Mouse (Mus musculus): ENCODE results near the gene Rprd1b. TPM values are rescaled to one million over a fixed set of nuclear protein-coding genes. Genes with fewer than 3 reads are reported as not detected.
A peak's percentile ranks its signal among the peaks of the same experiment; 100 is the strongest.

Gene Rprd1b
- polyA plus RNA-seq, 1 experiment from 2014 or later, result 43.1 TPM

DNA sequence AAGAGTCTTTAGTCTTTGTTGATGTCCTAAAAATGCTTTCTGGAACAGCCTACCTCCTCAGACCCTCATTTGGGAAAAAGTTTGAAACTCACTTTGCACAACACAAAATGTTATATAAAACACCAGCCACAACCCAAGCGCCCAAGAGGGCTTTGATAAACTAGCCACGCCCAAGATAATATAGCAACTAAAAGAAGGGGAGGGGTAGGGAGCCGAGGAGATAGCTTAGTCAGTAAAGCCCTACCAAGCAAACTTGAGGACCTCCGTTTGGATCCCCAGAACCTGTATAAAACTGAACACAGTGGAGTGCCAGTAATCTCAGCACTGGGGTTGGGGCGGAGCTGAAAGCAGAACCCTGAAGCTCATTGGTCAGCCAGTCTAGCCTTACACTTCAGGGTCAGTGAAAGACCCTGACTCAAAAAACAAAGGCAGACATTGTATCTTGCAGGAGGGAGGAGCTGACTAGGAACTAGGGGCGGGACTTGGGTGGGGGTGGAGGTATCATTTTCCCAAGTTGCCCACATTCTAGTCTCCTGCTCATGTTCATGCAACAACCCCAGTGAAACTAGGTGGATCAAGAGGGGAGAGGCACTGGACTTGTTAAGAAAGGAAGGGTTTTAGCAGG lies 124.5 kb downstream of the Rprd1b start:
- H3K36me3 ChIP-seq (ENCODE audit: control insufficient read depth, insufficient read depth, low read length), result no peaks in the 10 kb centered on the region
- H3K27me3 ChIP-seq (ENCODE audit: control insufficient read depth, insufficient read depth, low read length), result no peaks in the 10 kb centered on the region
- whole genome bisulfite sequencing (ENCODE audit: insufficient replicate concordance), result 43% methylated on average over 6 of the region's 6 CpGs
- H3K27ac ChIP-seq (ENCODE audit: low read depth, low read length), result no peak overlapping the region
- H3K4me3 ChIP-seq (ENCODE audit: low read depth, low read length), result no peak overlapping the region
- ATAC-seq (replicated peaks; ENCODE audit: insufficient number of reproducible peaks, low FRiP score, low TSS enrichment), result peak; percentile 40; the same call in 1 of the 2 replicates
- no peak overlapping the region for H3K9ac ChIP-seq (ENCODE audit: low read depth, low read length)
- H3K4me2 ChIP-seq, result peak overlapping the region; percentile 6; the same call in 1 of the 2 replicates
- peaks cover 17% of the 10 kb centered on the region for H3K4me1 ChIP-seq (ENCODE audit: control insufficient read depth, insufficient read depth, low read length)
- H3K9me3 ChIP-seq (replicated peaks; ENCODE audit: control insufficient read depth, low read length), result no peaks in the 10 kb centered on the region

DNA sequence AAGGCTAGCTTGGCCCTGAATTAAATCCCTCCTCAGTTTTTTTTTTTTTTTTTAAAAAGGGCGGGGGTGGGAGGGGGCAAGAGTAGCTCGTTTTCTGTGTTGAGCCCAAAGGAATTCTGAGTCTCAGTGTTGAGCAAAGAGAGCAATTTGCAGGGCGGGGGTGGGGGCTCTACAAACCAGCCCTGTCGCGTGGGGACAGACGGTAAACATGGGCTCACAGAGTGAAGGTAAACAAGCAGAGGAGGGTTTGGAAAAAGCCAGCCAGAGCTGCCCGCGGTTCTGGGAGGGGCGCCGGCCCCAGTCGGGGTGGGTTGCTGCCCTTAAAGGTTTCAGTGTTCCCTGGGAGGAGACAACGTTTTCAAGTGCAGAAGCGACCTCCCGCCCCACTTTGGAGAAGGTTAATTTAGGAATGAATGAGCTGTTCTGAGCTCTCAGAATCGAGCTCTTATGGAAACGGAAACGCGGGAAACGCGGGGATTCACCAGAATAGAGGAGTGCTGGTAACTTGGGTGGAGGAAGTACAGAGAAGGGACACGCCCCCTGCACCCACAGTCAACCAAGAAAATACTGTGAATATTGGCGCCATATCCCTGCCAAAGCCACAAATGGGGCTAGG lies 125.5 kb downstream of the Rprd1b start:
- peaks cover 17% of the 10 kb centered on the region for H3K4me1 ChIP-seq (ENCODE audit: control insufficient read depth, insufficient read depth, low read length)
- WGBS (ENCODE audit: insufficient replicate concordance), result under 1% methylated on average over 22 of the region's 22 CpGs
- H3K27me3 ChIP-seq (ENCODE audit: control insufficient read depth, insufficient read depth, low read length), result no peaks in the 10 kb centered on the region
- no peaks in the 10 kb centered on the region for H3K36me3 ChIP-seq (ENCODE audit: control insufficient read depth, insufficient read depth, low read length)
- peak overlapping the region; percentile 87 for H3K4me2 ChIP-seq
- no peaks in the 10 kb centered on the region for H3K9me3 ChIP-seq (replicated peaks; ENCODE audit: control insufficient read depth, low read length)
- peak overlapping the region; percentile 47 for H3K4me3 ChIP-seq (ENCODE audit: low read depth, low read length)
- peak overlapping the region; percentile 73 for H3K27ac ChIP-seq (ENCODE audit: low read depth, low read length)
- H3K9ac ChIP-seq (ENCODE audit: low read depth, low read length), result peak overlapping the region; percentile 74
- ATAC-seq (replicated peaks; ENCODE audit: insufficient number of reproducible peaks, low FRiP score, low TSS enrichment), result 0 out of 2 replicates have a peak, but pooled peaks have one; percentile 15

DNA sequence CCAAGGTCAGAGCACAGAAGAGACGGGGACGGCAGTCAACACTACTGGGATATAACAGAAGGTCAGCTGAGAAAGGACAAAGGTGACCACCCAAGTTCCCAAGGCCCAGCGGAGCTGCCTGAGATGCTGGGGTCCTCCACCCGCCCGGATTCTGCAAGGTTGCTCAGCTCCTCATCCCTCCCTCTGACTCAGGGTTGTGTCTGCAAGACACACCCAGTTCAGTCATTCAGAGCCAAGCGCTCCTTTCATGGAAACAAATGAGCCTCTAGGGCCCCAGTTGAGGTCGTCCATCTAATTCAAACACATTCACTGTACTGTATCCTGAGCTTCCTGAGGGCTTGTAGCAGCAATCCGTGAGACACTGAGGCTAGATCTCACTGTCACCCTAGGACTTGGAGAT lies 126.3 kb downstream of the Rprd1b start:
- WGBS (ENCODE audit: insufficient replicate concordance), result 70% methylated on average over 8 of the region's 8 CpGs
- Histone ChIP-seq H3K4me3 (ENCODE audit: low read depth, low read length) (no peak overlapping the region), H3K27me3 (ENCODE audit: control insufficient read depth, insufficient read depth, low read length) (no peaks in the 10 kb centered on the region), H3K9me3 (replicated peaks; ENCODE audit: control insufficient read depth, low read length) (no peaks in the 10 kb centered on the region), H3K4me2 (no peak overlapping the region; the same call in 1 of the 2 replicates), H3K4me1 (ENCODE audit: control insufficient read depth, insufficient read depth, low read length) (peaks cover 21% of the 10 kb centered on the region), H3K36me3 (ENCODE audit: control insufficient read depth, insufficient read depth, low read length) (no peaks in the 10 kb centered on the region), H3K9ac (ENCODE audit: low read depth, low read length) (no peak overlapping the region), H3K27ac (ENCODE audit: low read depth, low read length) (no peak overlapping the region; the same call in 1 of the 2 replicates)
- no peak for ATAC-seq (replicated peaks; ENCODE audit: insufficient number of reproducible peaks, low FRiP score, low TSS enrichment)

DNA sequence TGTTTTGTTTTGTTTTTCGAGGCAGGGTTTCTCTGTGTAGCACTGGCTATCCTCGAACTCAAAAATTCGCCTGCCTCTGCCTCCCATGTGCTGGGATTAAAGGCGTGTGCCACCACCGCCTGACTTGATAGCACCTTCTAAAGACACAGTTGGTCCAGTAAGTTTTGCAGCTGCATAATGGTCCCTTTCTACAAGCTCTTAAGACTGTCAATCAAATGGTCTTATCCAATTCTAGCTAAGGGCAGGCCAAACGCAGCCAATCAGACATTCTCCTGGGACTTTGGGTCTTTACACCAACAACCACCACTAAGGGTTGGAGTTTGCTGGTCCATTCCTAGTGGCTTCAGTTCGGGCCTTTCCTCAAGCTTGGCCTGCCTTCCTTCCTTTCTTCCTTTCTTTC lies 126.8 kb downstream of the Rprd1b start:
- Histone ChIP-seq H3K27ac (ENCODE audit: low read depth, low read length) (no peak overlapping the region), H3K4me3 (ENCODE audit: low read depth, low read length) (no peak overlapping the region), H3K9me3 (replicated peaks; ENCODE audit: control insufficient read depth, low read length) (no peaks in the 10 kb centered on the region), H3K27me3 (ENCODE audit: control insufficient read depth, insufficient read depth, low read length) (no peaks in the 10 kb centered on the region), H3K4me2 (no peak overlapping the region), H3K36me3 (ENCODE audit: control insufficient read depth, insufficient read depth, low read length) (no peaks in the 10 kb centered on the region), H3K9ac (ENCODE audit: low read depth, low read length) (no peak overlapping the region), H3K4me1 (ENCODE audit: control insufficient read depth, insufficient read depth, low read length) (peaks cover 26% of the 10 kb centered on the region)
- WGBS (ENCODE audit: insufficient replicate concordance), result 82% methylated on average over 7 of the region's 7 CpGs
- ATAC-seq (replicated peaks; ENCODE audit: insufficient number of reproducible peaks, low FRiP score, low TSS enrichment), result no peak

DNA sequence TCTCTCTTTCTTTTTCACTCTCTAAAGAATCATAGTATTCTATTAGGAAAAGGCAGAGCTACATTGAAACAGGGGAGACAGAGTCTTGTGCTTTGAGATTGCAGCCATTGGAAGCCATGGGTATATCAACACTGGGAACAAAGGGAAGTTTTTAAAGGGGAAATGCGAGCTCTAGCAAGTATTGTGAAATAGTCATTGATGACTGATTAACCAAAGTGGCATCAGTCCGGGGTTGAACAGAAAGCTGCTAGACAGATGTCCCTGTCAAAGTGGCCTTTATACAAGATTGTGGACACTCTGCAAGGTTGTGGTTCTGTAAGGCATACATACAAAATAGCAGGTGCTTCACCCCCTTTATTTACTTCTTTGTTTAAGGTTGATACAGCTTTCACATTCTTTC lies 127.3 kb downstream of the Rprd1b start:
- no peak overlapping the region for H3K4me2 ChIP-seq
- H3K4me3 ChIP-seq (ENCODE audit: low read depth, low read length), result no peak overlapping the region
- peaks cover 31% of the 10 kb centered on the region for H3K4me1 ChIP-seq (ENCODE audit: control insufficient read depth, insufficient read depth, low read length)
- WGBS (ENCODE audit: insufficient replicate concordance), result 71% methylated on average over 2 of the region's 2 CpGs
- no peaks in the 10 kb centered on the region for H3K9me3 ChIP-seq (replicated peaks; ENCODE audit: control insufficient read depth, low read length)
- no peaks in the 10 kb centered on the region for H3K36me3 ChIP-seq (ENCODE audit: control insufficient read depth, insufficient read depth, low read length)
- no peaks in the 10 kb centered on the region for H3K27me3 ChIP-seq (ENCODE audit: control insufficient read depth, insufficient read depth, low read length)
- no peak overlapping the region for H3K9ac ChIP-seq (ENCODE audit: low read depth, low read length)
- ATAC-seq (replicated peaks; ENCODE audit: insufficient number of reproducible peaks, low FRiP score, low TSS enrichment), result no peak
- no peak overlapping the region for H3K27ac ChIP-seq (ENCODE audit: low read depth, low read length)

DNA sequence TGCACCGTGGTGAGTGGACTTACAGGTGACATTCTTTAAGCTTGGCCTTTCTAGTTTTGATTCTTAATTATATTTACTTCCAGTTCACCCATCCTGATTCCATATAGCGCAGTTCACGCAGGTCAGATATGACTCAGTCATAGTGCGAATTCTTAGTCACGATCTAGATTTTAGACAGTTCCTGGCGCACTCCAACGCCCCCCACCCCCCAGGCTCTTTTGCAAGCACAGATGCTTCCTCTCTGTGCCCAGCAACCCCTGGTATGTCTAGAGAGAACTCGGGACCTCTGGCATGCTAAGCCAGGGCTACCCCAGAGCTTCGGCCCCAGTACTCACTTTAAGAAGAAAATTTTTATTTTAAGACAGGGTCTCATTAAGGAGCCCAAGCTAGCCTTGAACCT lies 128.2 kb downstream of the Rprd1b start:
- 85% methylated on average over 9 of the region's 9 CpGs for WGBS (ENCODE audit: insufficient replicate concordance)
- ATAC-seq (replicated peaks; ENCODE audit: insufficient number of reproducible peaks, low FRiP score, low TSS enrichment), result no peak
- Histone ChIP-seq H3K9ac (ENCODE audit: low read depth, low read length) (no peak overlapping the region), H3K4me1 (ENCODE audit: control insufficient read depth, insufficient read depth, low read length) (peaks cover 31% of the 10 kb centered on the region), H3K4me3 (ENCODE audit: low read depth, low read length) (no peak overlapping the region), H3K4me2 (no peak overlapping the region), H3K9me3 (replicated peaks; ENCODE audit: control insufficient read depth, low read length) (no peaks in the 10 kb centered on the region), H3K36me3 (ENCODE audit: control insufficient read depth, insufficient read depth, low read length) (no peaks in the 10 kb centered on the region), H3K27ac (ENCODE audit: low read depth, low read length) (no peak overlapping the region), H3K27me3 (ENCODE audit: control insufficient read depth, insufficient read depth, low read length) (no peaks in the 10 kb centered on the region)

DNA sequence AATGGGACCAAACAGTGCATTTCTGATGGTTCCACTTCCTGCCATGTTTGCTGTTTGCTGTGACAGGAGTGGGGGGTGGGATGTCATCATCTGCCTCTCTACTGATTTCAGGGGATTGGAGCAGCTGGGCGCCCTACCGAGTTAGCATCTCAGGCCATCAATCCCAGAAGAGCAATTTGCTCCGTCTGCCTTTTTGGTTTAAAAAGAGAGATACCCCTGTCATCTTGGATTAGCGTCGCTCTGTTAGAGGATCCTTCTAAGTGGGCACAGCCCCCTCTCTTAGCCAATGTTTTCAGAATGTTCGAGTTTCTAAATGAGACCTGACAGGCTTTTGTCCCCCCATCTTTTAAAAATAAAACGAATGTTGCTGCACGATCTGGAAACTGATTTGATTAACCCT lies 129.4 kb downstream of the Rprd1b start:
- WGBS (ENCODE audit: insufficient replicate concordance), result 73% methylated on average over 8 of the region's 8 CpGs
- H3K9me3 ChIP-seq (replicated peaks; ENCODE audit: control insufficient read depth, low read length), result no peaks in the 10 kb centered on the region

DNA sequence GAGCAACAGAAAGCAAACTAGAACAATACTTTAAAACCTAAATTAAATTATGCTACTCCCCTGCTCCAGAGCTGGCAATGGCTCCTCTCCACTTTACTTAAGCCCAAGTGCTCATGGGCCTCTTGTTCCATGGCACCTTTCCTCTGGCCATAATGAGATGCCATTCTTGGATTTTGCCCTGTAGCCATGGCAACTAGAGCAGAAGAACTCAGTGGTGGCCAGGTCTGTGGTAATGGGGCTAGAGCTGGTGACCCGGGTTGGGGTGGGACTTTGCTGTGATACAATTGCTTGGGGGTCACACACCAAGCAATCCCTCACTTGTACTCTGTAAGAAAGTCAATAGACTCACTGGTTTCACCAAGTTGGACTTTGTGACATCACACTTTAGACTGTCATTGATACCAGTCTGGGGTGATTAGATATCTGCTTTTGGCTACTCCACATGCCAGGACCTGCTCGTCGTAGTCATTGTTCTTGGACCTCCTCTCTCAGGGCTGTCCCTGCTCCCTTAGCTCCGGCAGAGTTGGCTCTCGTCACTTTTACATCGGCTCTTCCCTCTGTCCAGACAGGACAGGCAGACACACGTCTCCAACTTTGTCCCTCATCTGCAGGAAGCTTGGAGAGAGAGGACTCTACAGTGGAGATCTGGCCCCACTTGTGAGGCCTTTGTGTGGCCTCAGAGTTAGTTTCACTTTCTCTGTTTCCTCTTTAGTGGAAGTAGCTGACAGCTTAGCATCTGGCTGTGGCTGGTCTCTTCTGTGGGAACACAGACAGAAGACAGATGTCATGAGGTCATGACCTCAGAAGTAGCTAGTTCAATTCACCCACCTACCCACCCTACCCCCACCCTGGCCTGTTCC lies 131.3 kb downstream of the Rprd1b start:
- WGBS (ENCODE audit: insufficient replicate concordance), result 22% methylated on average over 7 of the region's 7 CpGs
- H3K9me3 ChIP-seq (replicated peaks; ENCODE audit: control insufficient read depth, low read length), result no peaks in the 10 kb centered on the region
- peak overlapping the region; percentile 71 for H3K27ac ChIP-seq (ENCODE audit: low read depth, low read length)
- peaks cover 16% of the 10 kb centered on the region for H3K4me1 ChIP-seq (ENCODE audit: control insufficient read depth, insufficient read depth, low read length)
- H3K27me3 ChIP-seq (ENCODE audit: control insufficient read depth, insufficient read depth, low read length), result no peaks in the 10 kb centered on the region
- H3K4me2 ChIP-seq, result peak overlapping the region; percentile 60
- peak overlapping the region; percentile 16; the same call in 1 of the 2 replicates for H3K4me3 ChIP-seq (ENCODE audit: low read depth, low read length)
- no peak; the same call in 1 of the 2 replicates for ATAC-seq (replicated peaks; ENCODE audit: insufficient number of reproducible peaks, low FRiP score, low TSS enrichment)
- H3K9ac ChIP-seq (ENCODE audit: low read depth, low read length), result peak overlapping the region; percentile 66
- no peaks in the 10 kb centered on the region for H3K36me3 ChIP-seq (ENCODE audit: control insufficient read depth, insufficient read depth, low read length)

More for the DNA sequence above, 129.4 kb downstream of the Rprd1b start:
- no peak overlapping the region for H3K4me3 ChIP-seq (ENCODE audit: low read depth, low read length)
- H3K36me3 ChIP-seq (ENCODE audit: control insufficient read depth, insufficient read depth, low read length), result no peaks in the 10 kb centered on the region
- no peaks in the 10 kb centered on the region for H3K27me3 ChIP-seq (ENCODE audit: control insufficient read depth, insufficient read depth, low read length)
- H3K9ac ChIP-seq (ENCODE audit: low read depth, low read length), result no peak overlapping the region
- no peak overlapping the region for H3K27ac ChIP-seq (ENCODE audit: low read depth, low read length)
- H3K4me1 ChIP-seq (ENCODE audit: control insufficient read depth, insufficient read depth, low read length), result peaks cover 30% of the 10 kb centered on the region
- H3K4me2 ChIP-seq, result no peak overlapping the region
- ATAC-seq (replicated peaks; ENCODE audit: insufficient number of reproducible peaks, low FRiP score, low TSS enrichment), result no peak

Data from heart, embryonic 11.5 days (tissue).